Mouse (Mus musculus): Measurements from ENCODE around the gene Ttc9b. TPM values are rescaled to one million over a fixed set of nuclear protein-coding genes. Genes with fewer than 3 reads are reported as not detected.

Gene Ttc9b
- polyA plus RNA-seq, 1 experiment from 2014 or later = 0.20 TPM

GRCm38 (mm10) chr7:27673575-27674131 lies 19.9 kb downstream of the Ttc9b start:
- H3K9me3 ChIP-seq (ENCODE audit: control insufficient read depth, low read length) = no peaks in the 10 kb centered on the region
- H3K4me2 ChIP-seq (replicated peaks; ENCODE audit: low read depth, low read length) = peak overlapping the region; percentile 97
- peak overlapping the region; percentile 76 for H3K4me3 ChIP-seq (ENCODE audit: low read length)
- peaks cover 12% of the 10 kb centered on the region for H3K4me1 ChIP-seq (ENCODE audit: control insufficient read depth, insufficient read depth, low read length)
- no peaks in the 10 kb centered on the region for H3K27me3 ChIP-seq (ENCODE audit: control insufficient read depth, insufficient read depth, low read length)
- 1% methylated on average over 50 of the region's 52 CpGs for WGBS
- peaks cover 4% of the 10 kb centered on the region; the same call in 1 of the 2 replicates for H3K36me3 ChIP-seq (ENCODE audit: control insufficient read depth, insufficient read depth, low read length)
- ATAC-seq (ENCODE audit: low FRiP score, low TSS enrichment) = peak; percentile 25
- no peak overlapping the region for H3K27ac ChIP-seq (ENCODE audit: low read depth, low read length)
- H3K9ac ChIP-seq (ENCODE audit: low read depth, low read length) = peak overlapping the region; percentile 77

- Histone ChIP-seq H3K4me1 (ENCODE audit: control insufficient read depth, insufficient read depth, low read length) (peaks cover 12% of the 10 kb centered on the region), H3K9me3 (ENCODE audit: control insufficient read depth, low read length) (no peaks in the 10 kb centered on the region), H3K27me3 (ENCODE audit: control insufficient read depth, insufficient read depth, low read length) (no peaks in the 10 kb centered on the region), H3K9ac (ENCODE audit: low read depth, low read length) (peak overlapping the region; percentile 77), H3K36me3 (ENCODE audit: control insufficient read depth, insufficient read depth, low read length) (peaks cover 4% of the 10 kb centered on the region; the same call in 1 of the 2 replicates), H3K4me3 (ENCODE audit: low read length) (peak overlapping the region; percentile 76), H3K27ac (ENCODE audit: low read depth, low read length) (no peak overlapping the region), H3K4me2 (replicated peaks; ENCODE audit: low read depth, low read length) (peak overlapping the region; percentile 97)
- under 1% methylated on average over 21 of the region's 38 CpGs for WGBS
- peak; percentile 74 for ATAC-seq (ENCODE audit: low FRiP score, low TSS enrichment)
Observed at GRCm38 (mm10) chr7:27674195-27674521, 20.4 kb downstream of the Ttc9b start.

- H3K4me1 ChIP-seq (ENCODE audit: control insufficient read depth, insufficient read depth, low read length) = peaks cover 12% of the 10 kb centered on the region
- ATAC-seq (ENCODE audit: low FRiP score, low TSS enrichment) = peak; percentile 97
- H3K9ac ChIP-seq (ENCODE audit: low read depth, low read length) = peak within 1 kb of the TSS; percentile 77
- no peaks in the 10 kb centered on the region for H3K27me3 ChIP-seq (ENCODE audit: control insufficient read depth, insufficient read depth, low read length)
- under 1% methylated on average over 31 of the region's 31 CpGs for WGBS
- peaks cover 4% of the 10 kb centered on the region; the same call in 1 of the 2 replicates for H3K36me3 ChIP-seq (ENCODE audit: control insufficient read depth, insufficient read depth, low read length)
- H3K4me3 ChIP-seq (ENCODE audit: low read length) = peak within 1 kb of the TSS; percentile 76
- peak within 1 kb of the TSS; percentile 89 for H3K27ac ChIP-seq (ENCODE audit: low read depth, low read length)
- H3K4me2 ChIP-seq (replicated peaks; ENCODE audit: low read depth, low read length) = peak within 1 kb of the TSS; percentile 97
- H3K9me3 ChIP-seq (ENCODE audit: control insufficient read depth, low read length) = no peaks in the 10 kb centered on the region
Observed at GRCm38 (mm10) chr7:27674522-27675221, 21.0 kb downstream of the Ttc9b start, which contains the start of gene Map3k10. TSS of gene Map3k10 (minus strand) at chr7:27674598.

GRCm38 (mm10) chr7:27675222-27675612 lies 21.5 kb downstream of the Ttc9b start:
- H3K9ac ChIP-seq (ENCODE audit: low read depth, low read length) = peak overlapping the region; percentile 34; the same call in 1 of the 2 replicates

GRCm38 (mm10) chr7:27683218-27683617 lies 29.5 kb downstream of the Ttc9b start:
- Histone ChIP-seq H3K4me1 (ENCODE audit: control insufficient read depth, insufficient read depth, low read length) (0 out of 2 replicates have a peak, but pooled peaks cover under 1% of the 10 kb centered on the region), H3K4me3 (ENCODE audit: low read length) (no peak overlapping the region), H3K27me3 (ENCODE audit: control insufficient read depth, insufficient read depth, low read length) (no peaks in the 10 kb centered on the region), H3K9me3 (ENCODE audit: control insufficient read depth, low read length) (no peaks in the 10 kb centered on the region), H3K27ac (ENCODE audit: low read depth, low read length) (no peak overlapping the region), H3K9ac (ENCODE audit: low read depth, low read length) (no peak overlapping the region), H3K36me3 (ENCODE audit: control insufficient read depth, insufficient read depth, low read length) (no peaks in the 10 kb centered on the region), H3K4me2 (replicated peaks; ENCODE audit: low read depth, low read length) (no peak overlapping the region)
- ATAC-seq (ENCODE audit: low FRiP score, low TSS enrichment) = no peak
- 75% methylated on average over 2 of the region's 2 CpGs for WGBS

More at GRCm38 (mm10) chr7:27675222-27675612, 21.5 kb downstream of the Ttc9b start:
- no peak overlapping the region for H3K27ac ChIP-seq (ENCODE audit: low read depth, low read length)
- peaks cover 12% of the 10 kb centered on the region for H3K4me1 ChIP-seq (ENCODE audit: control insufficient read depth, insufficient read depth, low read length)
- no peaks in the 10 kb centered on the region for H3K9me3 ChIP-seq (ENCODE audit: control insufficient read depth, low read length)
- no peak for ATAC-seq (ENCODE audit: low FRiP score, low TSS enrichment)
- H3K27me3 ChIP-seq (ENCODE audit: control insufficient read depth, insufficient read depth, low read length) = no peaks in the 10 kb centered on the region
- peak overlapping the region; percentile 76 for H3K4me3 ChIP-seq (ENCODE audit: low read length)
- 33% methylated on average over 14 of the region's 14 CpGs for WGBS
- H3K36me3 ChIP-seq (ENCODE audit: control insufficient read depth, insufficient read depth, low read length) = peaks cover 4% of the 10 kb centered on the region; the same call in 1 of the 2 replicates
- peak overlapping the region; percentile 97 for H3K4me2 ChIP-seq (replicated peaks; ENCODE audit: low read depth, low read length)

- Histone ChIP-seq H3K9me3 (ENCODE audit: control insufficient read depth, low read length) (no peaks in the 10 kb centered on the region), H3K36me3 (ENCODE audit: control insufficient read depth, insufficient read depth, low read length) (no peaks in the 10 kb centered on the region), H3K4me1 (ENCODE audit: control insufficient read depth, insufficient read depth, low read length) (peaks cover 8% of the 10 kb centered on the region; the same call in 1 of the 2 replicates), H3K27me3 (ENCODE audit: control insufficient read depth, insufficient read depth, low read length) (no peaks in the 10 kb centered on the region), H3K4me2 (replicated peaks; ENCODE audit: low read depth, low read length) (0 out of 2 replicates have a peak overlapping the region, but pooled peaks have one; percentile 8), H3K27ac (ENCODE audit: low read depth, low read length) (no peak overlapping the region), H3K4me3 (ENCODE audit: low read length) (no peak overlapping the region), H3K9ac (ENCODE audit: low read depth, low read length) (no peak overlapping the region; the same call in 1 of the 2 replicates)
- 32% methylated on average over 5 of the region's 5 CpGs for WGBS
- no peak for ATAC-seq (ENCODE audit: low FRiP score, low TSS enrichment)
Observed at GRCm38 (mm10) chr7:27685220-27685619, 31.5 kb downstream of the Ttc9b start.

- no peak for ATAC-seq (ENCODE audit: low FRiP score, low TSS enrichment)
- WGBS = 1% methylated on average over 6 of the region's 6 CpGs
Observed at GRCm38 (mm10) chr7:27685681-27686080, 32.0 kb downstream of the Ttc9b start.

GRCm38 (mm10) chr7:27687043-27687442 lies 33.3 kb downstream of the Ttc9b start:
- no peak for ATAC-seq (ENCODE audit: low FRiP score, low TSS enrichment)
- no peaks in the 10 kb centered on the region for H3K9me3 ChIP-seq (ENCODE audit: control insufficient read depth, low read length)
- H3K36me3 ChIP-seq (ENCODE audit: control insufficient read depth, insufficient read depth, low read length) = no peaks in the 10 kb centered on the region
- H3K4me3 ChIP-seq (ENCODE audit: low read length) = no peak overlapping the region
- H3K27ac ChIP-seq (ENCODE audit: low read depth, low read length) = no peak overlapping the region
- no peak overlapping the region for H3K9ac ChIP-seq (ENCODE audit: low read depth, low read length)
- no peaks in the 10 kb centered on the region for H3K27me3 ChIP-seq (ENCODE audit: control insufficient read depth, insufficient read depth, low read length)
- WGBS = 87% methylated on average over 1 of the region's 1 CpGs
- H3K4me2 ChIP-seq (replicated peaks; ENCODE audit: low read depth, low read length) = no peak overlapping the region
- peaks cover 8% of the 10 kb centered on the region; the same call in 1 of the 2 replicates for H3K4me1 ChIP-seq (ENCODE audit: control insufficient read depth, insufficient read depth, low read length)

More at GRCm38 (mm10) chr7:27685681-27686080, 32.0 kb downstream of the Ttc9b start:
- 0 out of 2 replicates have a peak overlapping the region, but pooled peaks have one; percentile 8 for H3K4me2 ChIP-seq (replicated peaks; ENCODE audit: low read depth, low read length)
- no peak overlapping the region for H3K27ac ChIP-seq (ENCODE audit: low read depth, low read length)
- H3K9ac ChIP-seq (ENCODE audit: low read depth, low read length) = no peak overlapping the region; the same call in 1 of the 2 replicates
- no peaks in the 10 kb centered on the region for H3K9me3 ChIP-seq (ENCODE audit: control insufficient read depth, low read length)
- no peaks in the 10 kb centered on the region for H3K36me3 ChIP-seq (ENCODE audit: control insufficient read depth, insufficient read depth, low read length)
- no peak overlapping the region for H3K4me3 ChIP-seq (ENCODE audit: low read length)
- peaks cover 8% of the 10 kb centered on the region; the same call in 1 of the 2 replicates for H3K4me1 ChIP-seq (ENCODE audit: control insufficient read depth, insufficient read depth, low read length)
- H3K27me3 ChIP-seq (ENCODE audit: control insufficient read depth, insufficient read depth, low read length) = no peaks in the 10 kb centered on the region

GRCm38 (mm10) chr7:27687836-27688235 lies 34.1 kb downstream of the Ttc9b start:
- WGBS = 72% methylated on average over 3 of the region's 3 CpGs
- Histone ChIP-seq H3K36me3 (ENCODE audit: control insufficient read depth, insufficient read depth, low read length) (no peaks in the 10 kb centered on the region), H3K4me3 (ENCODE audit: low read length) (no peak overlapping the region), H3K27me3 (ENCODE audit: control insufficient read depth, insufficient read depth, low read length) (no peaks in the 10 kb centered on the region), H3K9me3 (ENCODE audit: control insufficient read depth, low read length) (no peaks in the 10 kb centered on the region), H3K27ac (ENCODE audit: low read depth, low read length) (no peak overlapping the region), H3K4me2 (replicated peaks; ENCODE audit: low read depth, low read length) (no peak overlapping the region), H3K4me1 (ENCODE audit: control insufficient read depth, insufficient read depth, low read length) (peaks cover 8% of the 10 kb centered on the region; the same call in 1 of the 2 replicates), H3K9ac (ENCODE audit: low read depth, low read length) (no peak overlapping the region)
- ATAC-seq (ENCODE audit: low FRiP score, low TSS enrichment) = no peak

Measured in kidney, embryonic 14.5 days (tissue).